Mouse (Mus musculus): Measurements from ENCODE around the gene Copz1. TPM values are rescaled to one million over a fixed set of nuclear protein-coding genes. Genes with fewer than 3 reads are reported as not detected.

Copz1 gene
- polyA plus RNA-seq, 1 experiment, result 191 TPM

- Histone ChIP-seq H3K4me3 (ENCODE audit: insufficient read depth, poor library complexity, severe bottlenecking) (peak overlapping the region; percentile 39), H3ac (ENCODE audit: control insufficient read depth, insufficient read length, low read depth) (peak overlapping the region; percentile 78), H3K79me2 (ENCODE audit: control insufficient read depth, insufficient read depth) (no peaks in the 10 kb centered on the region), H3K27me3 (ENCODE audit: control insufficient read depth, insufficient read depth, insufficient read length) (no peaks in the 10 kb centered on the region), H3K79me3 (ENCODE audit: low read depth) (no peaks in the 10 kb centered on the region), H3K36me3 (ENCODE audit: control insufficient read depth, insufficient read depth) (no peaks in the 10 kb centered on the region)
- TF ChIP-seq MAX (IDR thresholded peaks at IDR 0.05), result peak; percentile 38
- peak; percentile 89 for TF ChIP-seq CTCF (IDR thresholded peaks at IDR 0.05; ENCODE audit: control insufficient read depth, insufficient read depth, insufficient read length)
- TF ChIP-seq CEBPB (IDR thresholded peaks at IDR 0.05; ENCODE audit: low read depth), result no peak
Measured at GRCm38 (mm10) chr15:103323455-103324247, 51.1 kb downstream of the Copz1 start.

DNA sequence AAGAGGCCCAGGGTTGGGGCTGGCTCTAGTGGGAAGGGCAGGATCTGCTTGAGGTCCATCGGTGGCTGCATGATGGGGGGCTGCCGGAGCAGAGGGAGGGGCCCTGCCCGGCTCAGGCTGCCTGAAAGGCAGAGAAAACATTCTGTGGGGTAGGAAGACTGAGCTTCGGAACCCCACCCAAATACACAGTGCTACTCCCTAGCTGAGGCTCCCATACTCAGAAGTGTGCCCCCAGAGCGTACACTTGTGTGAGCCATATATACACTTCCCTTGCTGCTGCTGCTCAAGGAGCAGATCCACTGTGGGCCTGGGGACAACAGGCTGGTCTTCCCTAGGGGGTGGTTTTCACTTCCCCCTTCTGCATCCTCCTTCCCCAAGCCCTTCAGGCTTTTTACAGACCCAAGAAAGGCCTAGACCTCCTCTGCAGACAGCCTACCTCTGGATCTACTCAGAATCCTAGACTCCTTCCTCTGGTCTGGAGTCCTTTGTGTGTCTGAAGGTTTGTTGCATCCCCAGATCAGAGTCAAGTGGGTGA, 60.6 kb downstream of the Copz1 start:
- Histone ChIP-seq H3K27me3 (ENCODE audit: control insufficient read depth, insufficient read depth, insufficient read length) (no peaks in the 10 kb centered on the region), H3K4me3 (ENCODE audit: insufficient read depth, poor library complexity, severe bottlenecking) (no peak overlapping the region), H3K36me3 (ENCODE audit: control insufficient read depth, insufficient read depth) (no peaks in the 10 kb centered on the region), H3K79me2 (ENCODE audit: control insufficient read depth, insufficient read depth) (no peaks in the 10 kb centered on the region), H3ac (ENCODE audit: control insufficient read depth, insufficient read length, low read depth) (no peak overlapping the region), H3K79me3 (ENCODE audit: low read depth) (no peaks in the 10 kb centered on the region)
- no peak for TF ChIP-seq USF1 (IDR thresholded peaks at IDR 0.05; ENCODE audit: low read depth)
- no peak for TF ChIP-seq MYOD1 (IDR thresholded peaks at IDR 0.05; ENCODE audit: control insufficient read depth, insufficient read length, low read depth)
- TF ChIP-seq CEBPB (IDR thresholded peaks at IDR 0.05; ENCODE audit: low read depth), result no peak
- TF ChIP-seq MYOG (IDR thresholded peaks at IDR 0.05; ENCODE audit: control insufficient read depth, extremely low read depth, insufficient read length), result no peak
- TF ChIP-seq MAX (IDR thresholded peaks at IDR 0.05), result no peak

DNA sequence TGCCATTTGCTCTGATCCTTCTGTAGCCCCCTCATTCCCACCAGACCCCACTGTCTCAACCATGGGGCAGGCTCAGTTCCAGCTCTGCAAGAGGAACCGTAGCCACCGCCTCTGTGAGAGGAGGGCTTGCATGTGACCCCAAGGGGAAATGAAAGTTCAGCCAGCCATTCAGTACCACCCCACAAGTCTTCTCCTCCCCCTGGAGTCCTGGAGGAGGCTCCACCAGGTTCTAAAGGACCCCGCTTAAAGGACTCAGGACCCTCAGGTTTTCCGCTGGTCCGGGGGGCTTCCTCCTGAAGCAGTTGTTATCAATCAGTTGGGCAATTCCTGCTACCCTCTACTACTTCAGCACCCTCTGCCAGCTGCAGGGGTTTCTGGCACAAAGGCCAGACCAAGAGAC, 61.2 kb downstream of the Copz1 start:
- Histone ChIP-seq H3K79me3 (ENCODE audit: low read depth) (no peaks in the 10 kb centered on the region), H3K36me3 (ENCODE audit: control insufficient read depth, insufficient read depth) (no peaks in the 10 kb centered on the region)

DNA sequence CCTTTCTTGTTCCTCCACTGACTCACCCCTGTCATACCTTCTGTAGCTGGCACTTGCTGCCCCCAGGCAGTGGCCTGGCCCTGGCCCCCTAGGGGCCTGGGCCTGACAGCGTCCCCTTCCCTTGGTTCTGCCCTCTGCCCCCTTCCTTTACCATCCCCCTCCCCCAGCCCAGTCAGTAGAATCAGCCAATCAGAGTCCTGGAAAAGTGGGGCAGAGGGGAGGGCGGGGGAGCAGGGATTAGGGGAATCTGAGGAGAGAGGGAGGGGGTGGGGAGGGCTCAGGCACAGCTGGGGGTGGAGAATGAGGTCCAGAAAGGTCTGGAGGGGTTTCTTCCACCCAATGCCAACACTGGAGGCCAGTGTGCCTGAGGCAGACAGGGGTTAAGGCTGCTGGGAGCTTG, 61.7 kb downstream of the Copz1 start:
- H3K4me3 ChIP-seq (ENCODE audit: insufficient read depth, poor library complexity, severe bottlenecking), result no peak overlapping the region
- TF ChIP-seq MYOG (IDR thresholded peaks at IDR 0.05; ENCODE audit: control insufficient read depth, extremely low read depth, insufficient read length) (no peak), CTCF (IDR thresholded peaks at IDR 0.05; ENCODE audit: control insufficient read depth, insufficient read depth, insufficient read length) (no peak), CEBPB (IDR thresholded peaks at IDR 0.05; ENCODE audit: low read depth) (no peak), USF1 (IDR thresholded peaks at IDR 0.05; ENCODE audit: low read depth) (no peak), MYOD1 (IDR thresholded peaks at IDR 0.05; ENCODE audit: control insufficient read depth, insufficient read length, low read depth) (no peak), MAX (IDR thresholded peaks at IDR 0.05) (no peak), FOSL1 (IDR thresholded peaks at IDR 0.05; ENCODE audit: insufficient read depth, low read length, poor library complexity, severe bottlenecking) (no peak)
- H3ac ChIP-seq (ENCODE audit: control insufficient read depth, insufficient read length, low read depth), result no peak overlapping the region
- H3K79me2 ChIP-seq (ENCODE audit: control insufficient read depth, insufficient read depth), result no peaks in the 10 kb centered on the region
- H3K79me3 ChIP-seq (ENCODE audit: low read depth), result no peaks in the 10 kb centered on the region
- H3K27me3 ChIP-seq (ENCODE audit: control insufficient read depth, insufficient read depth, insufficient read length), result no peaks in the 10 kb centered on the region
- H3K36me3 ChIP-seq (ENCODE audit: control insufficient read depth, insufficient read depth), result no peaks in the 10 kb centered on the region

More for the DNA sequence above, 61.2 kb downstream of the Copz1 start:
- H3K27me3 ChIP-seq (ENCODE audit: control insufficient read depth, insufficient read depth, insufficient read length), result no peaks in the 10 kb centered on the region
- no peak for TF ChIP-seq MYOD1 (IDR thresholded peaks at IDR 0.05; ENCODE audit: control insufficient read depth, insufficient read length, low read depth)
- no peaks in the 10 kb centered on the region for H3K79me2 ChIP-seq (ENCODE audit: control insufficient read depth, insufficient read depth)
- no peak overlapping the region for H3K4me3 ChIP-seq (ENCODE audit: insufficient read depth, poor library complexity, severe bottlenecking)
- no peak overlapping the region for H3ac ChIP-seq (ENCODE audit: control insufficient read depth, insufficient read length, low read depth)

DNA sequence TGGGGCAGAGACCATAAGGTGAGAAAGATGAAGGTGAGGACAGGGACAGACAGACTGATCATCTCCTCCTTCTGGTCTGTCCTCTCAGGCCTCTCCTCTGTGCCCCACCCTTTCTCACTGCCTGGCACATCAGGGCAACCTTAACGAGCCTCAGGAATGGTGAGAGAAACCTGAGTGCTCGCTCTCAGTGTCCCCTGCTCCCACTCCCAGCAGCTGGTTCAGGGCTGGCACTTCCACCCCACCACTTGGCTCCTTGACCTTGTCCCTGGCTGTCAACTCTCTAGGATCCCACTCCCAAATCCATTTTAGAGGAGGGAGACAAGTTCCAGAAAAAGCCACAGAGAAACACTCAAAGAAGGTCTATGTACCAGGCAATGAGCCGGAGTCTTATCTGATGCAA, 62.5 kb downstream of the Copz1 start:
- no peaks in the 10 kb centered on the region for H3K27me3 ChIP-seq (ENCODE audit: control insufficient read depth, insufficient read depth, insufficient read length)
- no peak for TF ChIP-seq MYOG (IDR thresholded peaks at IDR 0.05; ENCODE audit: control insufficient read depth, extremely low read depth, insufficient read length)
- no peak for TF ChIP-seq CTCF (IDR thresholded peaks at IDR 0.05; ENCODE audit: control insufficient read depth, insufficient read depth, insufficient read length)
- no peak overlapping the region for H3K4me3 ChIP-seq (ENCODE audit: insufficient read depth, poor library complexity, severe bottlenecking)
- H3K79me2 ChIP-seq (ENCODE audit: control insufficient read depth, insufficient read depth), result no peaks in the 10 kb centered on the region
- H3K36me3 ChIP-seq (ENCODE audit: control insufficient read depth, insufficient read depth), result no peaks in the 10 kb centered on the region
- H3ac ChIP-seq (ENCODE audit: control insufficient read depth, insufficient read length, low read depth), result no peak overlapping the region
- H3K79me3 ChIP-seq (ENCODE audit: low read depth), result no peaks in the 10 kb centered on the region

DNA sequence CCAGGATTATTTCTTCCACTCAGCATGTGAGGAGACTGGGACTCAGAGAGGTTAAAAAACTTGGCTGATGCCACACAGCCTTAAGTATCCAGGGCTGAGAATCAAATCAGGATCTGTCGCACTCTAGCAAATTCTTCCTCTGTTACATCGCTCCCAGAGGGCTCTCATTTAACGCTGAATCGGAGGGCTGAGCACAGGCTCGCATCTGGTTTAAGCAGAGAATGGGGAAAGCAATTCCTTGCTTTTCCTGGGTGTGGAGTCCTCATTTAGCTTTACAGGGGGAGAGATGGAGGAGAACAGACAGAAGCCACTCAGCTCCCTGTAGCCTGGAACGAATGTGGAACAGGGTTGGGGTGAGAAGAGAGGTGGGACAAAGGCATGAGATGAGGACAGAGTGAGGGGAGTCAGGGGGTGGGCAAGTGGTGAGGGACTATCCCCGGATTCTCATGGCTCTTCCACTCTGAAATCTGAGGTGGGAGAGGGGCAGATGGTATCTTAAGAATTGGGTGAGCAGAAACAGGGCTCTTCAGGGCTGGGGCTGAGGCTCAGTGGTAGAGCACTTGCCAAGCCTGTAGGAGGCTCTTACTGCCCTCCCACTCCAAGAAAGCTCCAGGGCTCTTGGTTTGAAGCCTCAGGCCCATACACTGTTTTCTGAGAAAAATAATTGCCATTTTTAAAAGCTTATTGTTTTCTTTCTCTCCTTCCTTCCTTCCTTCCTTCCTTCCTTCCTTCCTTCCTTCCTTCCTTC, 63.1 kb downstream of the Copz1 start:
- Histone ChIP-seq H3K27me3 (ENCODE audit: control insufficient read depth, insufficient read depth, insufficient read length) (no peaks in the 10 kb centered on the region), H3K36me3 (ENCODE audit: control insufficient read depth, insufficient read depth) (no peaks in the 10 kb centered on the region), H3K79me2 (ENCODE audit: control insufficient read depth, insufficient read depth) (no peaks in the 10 kb centered on the region), H3ac (ENCODE audit: control insufficient read depth, insufficient read length, low read depth) (no peak overlapping the region), H3K79me3 (ENCODE audit: low read depth) (no peaks in the 10 kb centered on the region), H3K4me3 (ENCODE audit: insufficient read depth, poor library complexity, severe bottlenecking) (no peak overlapping the region)
- TF ChIP-seq MAX (IDR thresholded peaks at IDR 0.05) (no peak), CEBPB (IDR thresholded peaks at IDR 0.05; ENCODE audit: low read depth) (no peak), USF1 (IDR thresholded peaks at IDR 0.05; ENCODE audit: low read depth) (no peak), FOSL1 (IDR thresholded peaks at IDR 0.05; ENCODE audit: insufficient read depth, low read length, poor library complexity, severe bottlenecking) (no peak), MYOG (IDR thresholded peaks at IDR 0.05; ENCODE audit: control insufficient read depth, extremely low read depth, insufficient read length) (no peak), MYOD1 (IDR thresholded peaks at IDR 0.05; ENCODE audit: control insufficient read depth, insufficient read length, low read depth) (no peak), CTCF (IDR thresholded peaks at IDR 0.05; ENCODE audit: control insufficient read depth, insufficient read depth, insufficient read length) (no peak)

All from C2C12 (cell line).